Mouse (Mus musculus) adrenal gland, adult 8-10 months (tissue): ENCODE measurements around the gene Pip5kl1. TPM values are rescaled to one million over a fixed set of nuclear protein-coding genes. Genes with fewer than 3 reads are reported as not detected.

Source experiments
- DNase-seq: peaks from one replicate; pipeline ENCODE4 v3.0.0; 2022
- total RNA-seq, 4 experiments: library from RNA; stranded (reverse); gene quantifications; 2 replicates each; pipeline ENCODE4 v1.2.4; 2022

Gene Pip5kl1
- total RNA-seq: under 1 TPM in 1 of 4 experiments, not detected in 3; 0.46 TPM

GRCm38 (mm10) chr2:32574497-32574896 lies at the start of gene Pip5kl1:
Gene Pip5kl1, plus strand, starts transcription at chr2:32574797.
- no peak for DNase-seq

- peak; percentile 65 for DNase-seq
These were observed 48.8 kb upstream of the Pip5kl1 start for GRCm38 (mm10) chr2:32525816-32526215.

GRCm38 (mm10) chr2:32527468-32527966 lies 47.1 kb upstream of the Pip5kl1 start:
- peak; percentile 85 for DNase-seq

GRCm38 (mm10) chr2:32528326-32528725 lies 46.3 kb upstream of the Pip5kl1 start:
- no peak for DNase-seq

- no peak for DNase-seq
These were observed 44.1 kb upstream of the Pip5kl1 start for GRCm38 (mm10) chr2:32530479-32530878.

GRCm38 (mm10) chr2:32533163-32533562 lies 41.4 kb upstream of the Pip5kl1 start:
- DNase-seq: no peak

GRCm38 (mm10) chr2:32534061-32534732 lies 40.4 kb upstream of the Pip5kl1 start:
- no peak for DNase-seq

- DNase-seq: peak; percentile 97
These were observed 39.7 kb upstream of the Pip5kl1 start, which contains the start of gene Fam102a for GRCm38 (mm10) chr2:32534733-32535471. Gene Fam102a, plus strand, starts transcription at chr2:32535332.

GRCm38 (mm10) chr2:32535501-32535991 lies 39.1 kb upstream of the Pip5kl1 start:
- no peak for DNase-seq

GRCm38 (mm10) chr2:32536086-32536633 lies 38.4 kb upstream of the Pip5kl1 start:
- no peak for DNase-seq

GRCm38 (mm10) chr2:32536634-32537359 lies 37.8 kb upstream of the Pip5kl1 start:
- peak; percentile 60 for DNase-seq

GRCm38 (mm10) chr2:32537360-32537905 lies 37.2 kb upstream of the Pip5kl1 start:
- no peak for DNase-seq

- no peak for DNase-seq
These were observed 36.7 kb upstream of the Pip5kl1 start for GRCm38 (mm10) chr2:32537941-32538340.

GRCm38 (mm10) chr2:32538461-32538860 lies 36.1 kb upstream of the Pip5kl1 start:
- no peak for DNase-seq

GRCm38 (mm10) chr2:32539452-32539981 lies 35.1 kb upstream of the Pip5kl1 start:
- DNase-seq: no peak

GRCm38 (mm10) chr2:32541333-32541908 lies 33.2 kb upstream of the Pip5kl1 start:
- no peak for DNase-seq

- no peak for DNase-seq
These were observed 32.5 kb upstream of the Pip5kl1 start for GRCm38 (mm10) chr2:32541986-32542573.

GRCm38 (mm10) chr2:32543031-32543449 lies 31.6 kb upstream of the Pip5kl1 start:
- DNase-seq: no peak

- DNase-seq: no peak
These were observed 27.6 kb upstream of the Pip5kl1 start for GRCm38 (mm10) chr2:32546951-32547350.

GRCm38 (mm10) chr2:32547380-32547779 lies 27.2 kb upstream of the Pip5kl1 start:
- no peak for DNase-seq
